Mouse (Mus musculus) embryonic facial prominence, embryonic 14.5 days (tissue): Measurements from ENCODE around the gene Ranbp10. TPM values are rescaled to one million over a fixed set of nuclear protein-coding genes. Genes with fewer than 3 reads are reported as not detected.
A peak's percentile ranks its signal among the peaks of the same experiment; 100 is the strongest.

Experiments
- ATAC-seq: fragments of 200-750 bp; cut with Nextera tagmentation; 2 replicates; pipeline ENCODE4 v1.8.0; 2017; ENCODE audit warnings: low read depth, moderate number of reproducible peaks, moderate TSS enrichment
- DNase-seq: peaks from one replicate; pipeline ENCODE4 v3.0.0-alpha.2; 2015; ENCODE audit warnings: low spot score
- H3K27ac ChIP-seq: fragments of 300-500 bp; sonication (generic); replicated peaks from 2 replicates; pipeline ENCODE4 v1.5.1; 2014; ENCODE audit warnings: low read depth, mild to moderate bottlenecking, low read length, moderate library complexity
- H3K27me3 ChIP-seq: fragments of 300-500 bp; sonication (generic); replicated peaks from 2 replicates; pipeline ENCODE4 v1.6.1; 2014; ENCODE audit warnings: low read length; ENCODE audit not compliant: control insufficient read depth, insufficient read depth
- H3K36me3 ChIP-seq: fragments of 300-500 bp; sonication (generic); 2 replicates; pipeline ENCODE4 v1.6.1; 2014; ENCODE audit warnings: low read length, mixed read lengths; ENCODE audit not compliant: control insufficient read depth, insufficient read depth
- H3K4me1 ChIP-seq: fragments of 300-500 bp; sonication (generic); 2 replicates; pipeline ENCODE4 v1.6.1; 2014; ENCODE audit warnings: antibody characterized with exemption, low read length; ENCODE audit not compliant: control insufficient read depth, insufficient read depth
- H3K4me2 ChIP-seq: fragments of 300-500 bp; sonication (generic); 2 replicates; pipeline ENCODE4 v1.6.1; 2014; ENCODE audit warnings: low read depth, mild to moderate bottlenecking, low read length, moderate library complexity, mixed read lengths
- H3K4me3 ChIP-seq: fragments of 300-500 bp; sonication (generic); 2 replicates; pipeline ENCODE4 v1.5.1; 2014; ENCODE audit warnings: low read depth, mild to moderate bottlenecking, low read length
- H3K9ac ChIP-seq: fragments of 300-500 bp; sonication (generic); 2 replicates; pipeline ENCODE4 v1.6.1; 2014; ENCODE audit warnings: low read depth, mild to moderate bottlenecking, low read length, moderate library complexity, mixed read lengths
- H3K9me3 ChIP-seq: fragments of 300-500 bp; sonication (generic); 2 replicates; pipeline ENCODE4 v1.6.1; 2016; ENCODE audit warnings: low read length; ENCODE audit not compliant: control insufficient read depth
- WGBS: fragments of 180-500 bp; shearing (Covaris S2); extraction: QIAGEN DNeasy Blood & Tissue Kit; methylation state at CpG from one replicate; pipeline ENCODE4 v1.1.7; 2014; 5-methylcytosine and 5-hydroxymethylcytosine counted together
- polyA plus RNA-seq: library from polyadenylated mRNA; unstranded; fragments of >200 nt; fragmentation: Nextera tagmentation; extraction: Ambion mirVana; gene quantifications from 2 replicates; pipeline ENCODE4 v1.2.1, GENCODE M21; 2014

Ranbp10 gene
- polyA plus RNA-seq, 1 experiment from 2014 or later: 11.2 TPM

- H3K36me3 ChIP-seq: peaks cover 54% of the 10 kb centered on the region
Observed at GRCm38 (mm10) chr8:105768485-105769257, 58.5 kb downstream of the Ranbp10 start.

GRCm38 (mm10) chr8:105758277-105759108 is 68.7 kb downstream of the Ranbp10 start, which contains the start of gene Gfod2:
TSS of gene Gfod2 (minus strand) at chr8:105758664.
- DNase-seq: peak; percentile 97
- H3K4me1 ChIP-seq: peaks cover 9% of the 10 kb centered on the region
- H3K9ac ChIP-seq: peak within 1 kb of the TSS; percentile 82
- H3K27me3 ChIP-seq: no peaks in the 10 kb centered on the region
- ATAC-seq: peak; percentile 99
- H3K9me3 ChIP-seq: no peaks in the 10 kb centered on the region
- H3K4me3 ChIP-seq: peak within 1 kb of the TSS; percentile 70
- peak within 1 kb of the TSS; percentile 76 for H3K27ac ChIP-seq
- H3K4me2 ChIP-seq: peak within 1 kb of the TSS; percentile 85
- WGBS: 4% methylated on average over 49 of the region's 57 CpGs
- no peaks in the 10 kb centered on the region for H3K36me3 ChIP-seq

More at GRCm38 (mm10) chr8:105768485-105769257, 58.5 kb downstream of the Ranbp10 start:
- no peak overlapping the region for H3K27ac ChIP-seq
- no peaks in the 10 kb centered on the region for H3K27me3 ChIP-seq
- H3K9me3 ChIP-seq: no peaks in the 10 kb centered on the region
- no peak overlapping the region for H3K4me3 ChIP-seq
- ATAC-seq (no peak), DNase-seq (no peak)
- H3K9ac ChIP-seq: no peak overlapping the region
- H3K4me2 ChIP-seq: no peak overlapping the region
- no peaks in the 10 kb centered on the region for H3K4me1 ChIP-seq
- WGBS: 89% methylated on average over 5 of the region's 5 CpGs

- no peaks in the 10 kb centered on the region for H3K9me3 ChIP-seq
- ATAC-seq (no peak), DNase-seq (no peak)
- peak overlapping the region; percentile 85 for H3K4me2 ChIP-seq
- H3K4me1 ChIP-seq: peaks cover 9% of the 10 kb centered on the region
- WGBS: 2% methylated on average over 12 of the region's 12 CpGs
- H3K27ac ChIP-seq: peak overlapping the region; percentile 76
- H3K9ac ChIP-seq: peak overlapping the region; percentile 82
- no peaks in the 10 kb centered on the region for H3K27me3 ChIP-seq
- H3K36me3 ChIP-seq: no peaks in the 10 kb centered on the region
- H3K4me3 ChIP-seq: peak overlapping the region; percentile 70
Observed at GRCm38 (mm10) chr8:105757796-105758276, 69.3 kb downstream of the Ranbp10 start.

- no peaks in the 10 kb centered on the region for H3K27me3 ChIP-seq
- no peak overlapping the region for H3K4me2 ChIP-seq
- H3K4me1 ChIP-seq: peaks cover 18% of the 10 kb centered on the region
- no peak for DNase-seq
- no peak for ATAC-seq
- no peaks in the 10 kb centered on the region for H3K9me3 ChIP-seq
- no peak overlapping the region for H3K27ac ChIP-seq
- no peak overlapping the region for H3K4me3 ChIP-seq
- H3K9ac ChIP-seq: no peak overlapping the region
- H3K36me3 ChIP-seq: no peaks in the 10 kb centered on the region
- 85% methylated on average over 2 of the region's 2 CpGs for WGBS
Observed at GRCm38 (mm10) chr8:105754688-105755087, 72.5 kb downstream of the Ranbp10 start.

- no peak overlapping the region for H3K9ac ChIP-seq
- ATAC-seq: no peak
- 49% methylated on average over 2 of the region's 2 CpGs for WGBS
Observed at GRCm38 (mm10) chr8:105753916-105754315, 73.2 kb downstream of the Ranbp10 start.

GRCm38 (mm10) chr8:105750606-105751005 is 76.5 kb downstream of the Ranbp10 start:
- H3K27me3 ChIP-seq: no peaks in the 10 kb centered on the region
- 7% methylated on average over 11 of the region's 11 CpGs for WGBS
- ATAC-seq: peak; percentile 62; the same call in 1 of the 2 replicates

More at GRCm38 (mm10) chr8:105753916-105754315, 73.2 kb downstream of the Ranbp10 start:
- Histone ChIP-seq H3K36me3 (no peaks in the 10 kb centered on the region), H3K9me3 (no peaks in the 10 kb centered on the region), H3K4me1 (peaks cover 18% of the 10 kb centered on the region), H3K27me3 (no peaks in the 10 kb centered on the region), H3K27ac (no peak overlapping the region), H3K4me2 (no peak overlapping the region), H3K4me3 (no peak overlapping the region)
- DNase-seq: no peak

GRCm38 (mm10) chr8:105743301-105743700 is 83.8 kb downstream of the Ranbp10 start:
- DNase-seq (no peak), ATAC-seq (no peak)
- Histone ChIP-seq H3K4me1 (0 out of 2 replicates have a peak, but pooled peaks cover 3% of the 10 kb centered on the region), H3K9ac (no peak overlapping the region), H3K4me2 (no peak overlapping the region), H3K9me3 (no peaks in the 10 kb centered on the region), H3K27me3 (no peaks in the 10 kb centered on the region), H3K4me3 (no peak overlapping the region), H3K27ac (no peak overlapping the region), H3K36me3 (no peaks in the 10 kb centered on the region)
- 86% methylated on average over 4 of the region's 4 CpGs for WGBS

More at GRCm38 (mm10) chr8:105750606-105751005, 76.5 kb downstream of the Ranbp10 start:
- H3K27ac ChIP-seq: no peak overlapping the region
- no peaks in the 10 kb centered on the region for H3K36me3 ChIP-seq
- H3K9ac ChIP-seq: no peak overlapping the region
- H3K9me3 ChIP-seq: no peaks in the 10 kb centered on the region
- peak overlapping the region; percentile 6 for H3K4me2 ChIP-seq
- peaks cover 12% of the 10 kb centered on the region; the same call in 1 of the 2 replicates for H3K4me1 ChIP-seq
- DNase-seq: peak; percentile 70
- no peak overlapping the region for H3K4me3 ChIP-seq

- H3K27me3 ChIP-seq: no peaks in the 10 kb centered on the region
- no peaks in the 10 kb centered on the region for H3K4me1 ChIP-seq
- ATAC-seq (no peak), DNase-seq (no peak)
- no peak overlapping the region for H3K4me3 ChIP-seq
- H3K9me3 ChIP-seq: no peaks in the 10 kb centered on the region
- H3K9ac ChIP-seq: no peak overlapping the region
- H3K36me3 ChIP-seq: no peaks in the 10 kb centered on the region
- WGBS: 92% methylated on average over 5 of the region's 5 CpGs
- no peak overlapping the region for H3K4me2 ChIP-seq
- H3K27ac ChIP-seq: no peak overlapping the region
Observed at GRCm38 (mm10) chr8:105739216-105739615, 87.9 kb downstream of the Ranbp10 start.
